Mouse (Mus musculus): ENCODE results near the gene Slc13a3.
"Not testable (repeated sequence)": the region's sequence is repeated elsewhere in the genome, so short reads cannot be mapped to it uniquely, and the experiment has no call there.

GRCm38 (mm10) chr2:165510914-165511458 lies 38.0 kb upstream of the Slc13a3 start:
- TF ChIP-seq POLR2A (IDR thresholded peaks at IDR 0.05; ENCODE audit: borderline replicate concordance, low read depth, low read length); CTCF (IDR thresholded peaks at IDR 0.05; ENCODE audit: low read depth, low read length): not testable (repeated sequence)
